Mouse (Mus musculus) midbrain, postnatal 0 days (tissue): ENCODE results near the gene Cant1. TPM values are rescaled to one million over a fixed set of nuclear protein-coding genes. Genes with fewer than 3 reads are reported as not detected.

ENCODE experiments used
- ATAC-seq: fragments of 200-750 bp; cut with Nextera tagmentation; 2 replicates; pipeline ENCODE4 v1.8.0; 2017; ENCODE audit warnings: moderate number of reproducible peaks, mild to moderate bottlenecking, moderate TSS enrichment, moderate library complexity; ENCODE audit not compliant: low FRiP score
- DNase-seq: peaks from one replicate; pipeline ENCODE4 v3.0.0-alpha.2; 2015; ENCODE audit warnings: low spot score
- H3K27ac ChIP-seq: fragments of 300-500 bp; sonication (generic); 2 replicates; pipeline ENCODE4 v1.5.1; 2014; ENCODE audit warnings: low read depth, mild to moderate bottlenecking, low read length, mixed read lengths
- H3K27me3 ChIP-seq: fragments of 300-500 bp; sonication (generic); 2 replicates; pipeline ENCODE4 v1.6.1; 2014; ENCODE audit warnings: low read length, control low read depth, mixed read lengths; ENCODE audit not compliant: insufficient read depth
- H3K36me3 ChIP-seq: fragments of 300-500 bp; sonication (generic); 2 replicates; pipeline ENCODE4 v1.6.1; 2014; ENCODE audit warnings: low read length, control low read depth, mixed read lengths; ENCODE audit not compliant: insufficient read depth
- H3K4me1 ChIP-seq: fragments of 300-500 bp; sonication (generic); 2 replicates; pipeline ENCODE4 v1.6.1; 2014; ENCODE audit warnings: mild to moderate bottlenecking, control low read depth, antibody characterized with exemption, low read length, mixed read lengths; ENCODE audit not compliant: insufficient read depth
- H3K4me2 ChIP-seq: fragments of 300-500 bp; sonication (generic); 2 replicates; pipeline ENCODE4 v1.6.1; 2014; ENCODE audit warnings: low read depth, mild to moderate bottlenecking, low read length, mixed read lengths; ENCODE audit not compliant: poor library complexity, severe bottlenecking
- H3K4me3 ChIP-seq: fragments of 300-500 bp; sonication (generic); 2 replicates; pipeline ENCODE4 v1.5.1; 2014; ENCODE audit warnings: low read depth, mild to moderate bottlenecking, low read length, moderate library complexity
- H3K9ac ChIP-seq: fragments of 300-500 bp; sonication (generic); replicated peaks from 2 replicates; pipeline ENCODE4 v1.6.1; 2014; ENCODE audit warnings: mild to moderate bottlenecking, low read length, moderate library complexity, mixed read lengths; ENCODE audit not compliant: poor library complexity, severe bottlenecking
- H3K9me3 ChIP-seq: fragments of 300-500 bp; sonication (generic); 2 replicates; pipeline ENCODE4 v1.6.1; 2016; ENCODE audit warnings: low read length, control low read depth
- CTCF ChIP-seq: IDR thresholded peaks from 2 replicates; pipeline ENCODE4 v1.5.1; 2016; ENCODE audit warnings: antibody characterized with exemption, mild to moderate bottlenecking
- WGBS: fragments of 180-500 bp; shearing (Covaris S2); extraction: QIAGEN DNeasy Blood & Tissue Kit; methylation state at CpG from one replicate; pipeline ENCODE4 v1.1.7; 2014; 5-methylcytosine and 5-hydroxymethylcytosine counted together
- polyA plus RNA-seq: library from polyadenylated mRNA; unstranded; fragments of >200 nt; fragmentation: Nextera tagmentation; extraction: Ambion mirVana; gene quantifications from 2 replicates; pipeline ENCODE4 v1.2.1, GENCODE M21; 2015
- total RNA-seq: library from RNA; depleted of rRNA; stranded (reverse); fragments of >200 nt; gene quantifications from 2 replicates; pipeline ENCODE4 v1.2.3, GENCODE M21; 2014; rRNA removed

Gene Cant1
- total and polyA plus RNA-seq, 2 experiments from 2014 or later: 30.0 to 51.5 TPM

DNA sequence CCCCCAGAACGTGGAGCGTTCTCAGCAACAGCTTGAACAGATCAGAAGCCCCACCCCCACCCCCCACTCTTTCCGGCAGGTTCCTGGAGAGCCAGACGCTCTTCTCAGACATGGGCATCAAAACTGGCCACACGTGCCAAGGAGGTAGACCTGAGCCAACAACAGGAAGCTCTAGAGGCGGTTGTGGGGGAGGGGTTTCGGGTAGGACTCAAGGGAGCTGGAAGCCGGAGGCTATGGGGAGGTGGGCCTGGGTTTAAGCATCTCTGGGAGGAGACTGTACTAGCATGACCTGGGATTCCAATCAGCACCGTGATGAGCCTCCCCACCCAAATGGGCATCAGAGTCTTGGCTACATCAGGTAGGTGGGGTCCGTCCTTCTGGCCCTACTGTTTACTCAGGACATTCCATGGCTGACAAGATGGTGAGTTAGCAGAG lies 58.0 kb downstream of the Cant1 start:
- no peaks in the 10 kb centered on the region; the same call in 1 of the 2 replicates for H3K27me3 ChIP-seq
- DNase-seq (peak; percentile 37), ATAC-seq (no peak)
- H3K9ac ChIP-seq: no peak overlapping the region
- WGBS: 80% methylated on average over 10 of the region's 10 CpGs
- no peak overlapping the region for H3K27ac ChIP-seq
- no peak overlapping the region for H3K4me2 ChIP-seq
- no peaks in the 10 kb centered on the region for H3K9me3 ChIP-seq
- H3K36me3 ChIP-seq: no peaks in the 10 kb centered on the region
- H3K4me1 ChIP-seq: peaks cover 7% of the 10 kb centered on the region; the same call in 1 of the 2 replicates
- TF ChIP-seq CTCF: no peak
- H3K4me3 ChIP-seq: no peak overlapping the region

DNA sequence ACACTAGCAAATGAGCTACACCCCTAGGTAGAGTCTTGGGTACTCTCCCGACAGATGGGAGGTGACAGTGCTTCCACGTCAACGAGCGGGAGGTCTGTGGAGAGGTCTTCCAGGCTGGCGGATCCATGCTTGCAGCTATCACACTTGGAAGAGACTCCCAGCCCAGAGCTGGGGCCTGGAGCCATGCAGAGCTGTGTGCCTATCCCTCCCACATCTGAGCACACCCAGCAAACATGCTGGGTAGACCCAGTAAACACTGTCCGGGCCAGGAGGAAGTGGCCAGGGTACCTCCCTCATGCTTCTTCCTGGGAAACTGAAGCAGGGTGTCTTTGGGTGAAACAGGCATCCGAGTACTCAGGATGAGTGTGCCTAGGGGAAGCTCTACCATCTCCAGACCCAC lies 58.4 kb downstream of the Cant1 start:
- 79% methylated on average over 7 of the region's 7 CpGs for WGBS
- H3K9ac ChIP-seq: no peak overlapping the region
- no peaks in the 10 kb centered on the region for H3K36me3 ChIP-seq
- no peak overlapping the region for H3K27ac ChIP-seq
- no peaks in the 10 kb centered on the region for H3K9me3 ChIP-seq
- H3K4me3 ChIP-seq: no peak overlapping the region
- DNase-seq (no peak), ATAC-seq (no peak)
- no peak for TF ChIP-seq CTCF
- H3K27me3 ChIP-seq: no peaks in the 10 kb centered on the region; the same call in 1 of the 2 replicates
- H3K4me1 ChIP-seq: peaks cover 11% of the 10 kb centered on the region
- H3K4me2 ChIP-seq: no peak overlapping the region

Other genes starting within 250 kb of the Cant1 start
- 40.2 and 54.1 TPM in 2 replicates for gene Cyth1, start 170.5 kb downstream of the Cant1 start, total RNA-seq
- 20.0 and 21.6 TPM in 2 replicates for gene Cyth1, start 170.5 kb downstream of the Cant1 start, polyA plus RNA-seq
- 13.7 and 20.4 TPM in 2 replicates for gene Usp36, start 128.8 kb downstream of the Cant1 start, total RNA-seq
- gene Usp36, start 128.8 kb downstream of the Cant1 start, polyA plus RNA-seq: 10.6 and 13.1 TPM in 2 replicates
- 0.16 and 0.71 TPM in 2 replicates for gene Cep295nl, start 76.6 kb downstream of the Cant1 start, total RNA-seq
- gene Cep295nl, start 76.6 kb downstream of the Cant1 start, polyA plus RNA-seq: 0.13 and 0.22 TPM in 2 replicates
- gene Timp2, start 63.3 kb downstream of the Cant1 start, total RNA-seq: 212 and 217 TPM in 2 replicates
- gene Timp2, start 63.3 kb downstream of the Cant1 start, polyA plus RNA-seq: 129 and 140 TPM in 2 replicates
- gene Lgals3bp, start 17.0 kb downstream of the Cant1 start, total RNA-seq: 17.4 and 19.0 TPM in 2 replicates
- 14.2 and 14.9 TPM in 2 replicates for gene Lgals3bp, start 17.0 kb downstream of the Cant1 start, polyA plus RNA-seq
- gene C1qtnf1, start 9.1 kb upstream of the Cant1 start, total RNA-seq: 7.8 and 8.7 TPM in 2 replicates
- 5.2 and 5.5 TPM in 2 replicates for gene C1qtnf1, start 9.1 kb upstream of the Cant1 start, polyA plus RNA-seq
- 8.7 and 13.6 TPM in 2 replicates for gene Engase, start 57.7 kb upstream of the Cant1 start, total RNA-seq
- 5.1 and 5.3 TPM in 2 replicates for gene Engase, start 57.7 kb upstream of the Cant1 start, polyA plus RNA-seq